Mouse (Mus musculus) C2C12 (cell line): ENCODE measurements around the gene Vdr.

ENCODE experiments used
- CEBPB ChIP-seq: IDR thresholded peaks from one replicate; pipeline ENCODE4 v1.6.1; 2011; ENCODE audit warnings: low read depth, mild to moderate bottlenecking, control low read depth, moderate library complexity
- CTCF ChIP-seq: IDR thresholded peaks from one replicate; pipeline ENCODE4 v1.5.1; 2011; ENCODE audit not compliant: control insufficient read depth, insufficient read depth, insufficient read length
- FOSL1 ChIP-seq: IDR thresholded peaks from one replicate; pipeline ENCODE4 v1.8.0; 2011; ENCODE audit warnings: mild to moderate bottlenecking, low read length; ENCODE audit not compliant: poor library complexity, insufficient read depth, severe bottlenecking
- MAX ChIP-seq: IDR thresholded peaks from one replicate; pipeline ENCODE4 v1.6.1; 2011; ENCODE audit warnings: mild to moderate bottlenecking, control low read depth

DNA sequence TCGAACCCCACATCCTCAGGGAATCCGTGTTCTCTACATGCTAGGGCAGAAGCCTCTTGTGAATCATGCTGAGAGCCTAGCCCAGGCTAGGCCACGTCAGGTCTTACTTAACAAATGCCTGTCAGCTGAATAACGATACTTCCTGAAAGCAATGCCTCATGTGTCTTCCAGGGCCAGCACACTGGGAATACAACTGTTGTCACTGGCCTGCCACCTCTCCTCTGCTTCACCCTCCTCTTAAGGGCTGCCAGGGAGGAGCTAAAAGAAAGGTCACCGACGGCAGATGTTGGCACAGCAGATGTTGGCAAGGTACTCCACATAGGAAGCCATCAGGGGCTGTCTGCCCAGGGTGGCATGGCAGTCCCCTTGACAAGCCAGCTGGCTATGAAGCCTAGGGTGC is 86.4 kb downstream of the Vdr start:
- no peak for TF ChIP-seq MAX
- no peak for TF ChIP-seq CTCF
- no peak for TF ChIP-seq FOSL1
- TF ChIP-seq CEBPB: no peak
